Mouse (Mus musculus): ENCODE data around the gene Kcnb1.

DNA sequence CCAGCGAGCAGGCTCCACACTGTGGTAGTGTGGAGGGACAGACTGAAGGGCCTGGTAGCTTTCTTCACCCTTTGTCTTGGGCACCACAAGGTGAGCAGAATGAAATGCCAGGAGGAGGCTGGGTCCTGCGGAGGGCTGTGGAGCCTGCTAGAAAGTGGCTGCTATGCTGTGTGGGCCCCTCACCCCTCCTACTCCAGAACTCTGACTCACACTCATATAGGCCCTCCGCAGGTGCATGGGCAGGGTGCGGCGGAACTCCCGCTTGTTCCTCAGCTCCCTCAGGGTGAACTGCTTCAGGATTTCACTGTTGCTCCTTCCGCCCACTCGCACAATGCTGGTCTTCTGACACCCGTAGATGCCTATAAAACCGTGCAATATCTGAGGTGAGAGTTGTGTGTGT is 141.7 kb downstream of the Kcnb1 start:
- TF ChIP-seq GATA1 (IDR thresholded peaks at IDR 0.05; ENCODE audit: low read length) = no peak
- no peak for TF ChIP-seq TAL1 (IDR thresholded peaks at IDR 0.05; ENCODE audit: low read length)

All from erythroblast, embryonic 14.5 days (primary cell).